Mouse (Mus musculus) intestine, postnatal 0 days (tissue): ENCODE data around the gene Galnt10. TPM values are rescaled to one million over a fixed set of nuclear protein-coding genes. Genes with fewer than 3 reads are reported as not detected.
A peak's percentile ranks its signal among the peaks of the same experiment; 100 is the strongest.

Experiments
- ATAC-seq: fragments of 200-750 bp; cut with Nextera tagmentation; 2 replicates; pipeline ENCODE4 v1.8.0; 2017; ENCODE audit warnings: mild to moderate bottlenecking, moderate TSS enrichment, moderate library complexity
- H3K27ac ChIP-seq: fragments of 300-500 bp; sonication (generic); 2 replicates; pipeline ENCODE4 v1.5.1; 2014; ENCODE audit warnings: mild to moderate bottlenecking, low read depth, low read length, moderate library complexity
- H3K27me3 ChIP-seq: fragments of 300-500 bp; sonication (generic); replicated peaks from 2 replicates; pipeline ENCODE4 v1.6.1; 2014; ENCODE audit warnings: low read length, mixed read lengths; ENCODE audit not compliant: control insufficient read depth, insufficient read depth
- H3K36me3 ChIP-seq: fragments of 300-500 bp; sonication (generic); 2 replicates; pipeline ENCODE4 v1.6.1; 2014; ENCODE audit warnings: mild to moderate bottlenecking, moderate library complexity; ENCODE audit not compliant: control insufficient read depth, insufficient read depth
- H3K4me1 ChIP-seq: fragments of 300-500 bp; sonication (generic); replicated peaks from 2 replicates; pipeline ENCODE4 v1.6.1; 2014; ENCODE audit warnings: antibody characterized with exemption, low read length, mixed read lengths; ENCODE audit not compliant: control insufficient read depth, insufficient read depth
- H3K4me2 ChIP-seq: fragments of 300-500 bp; sonication (generic); replicated peaks from 2 replicates; pipeline ENCODE4 v1.6.1; 2014; ENCODE audit warnings: low read depth, mild to moderate bottlenecking, moderate library complexity
- H3K4me3 ChIP-seq: fragments of 300-500 bp; sonication (generic); 2 replicates; pipeline ENCODE4 v1.5.1; 2014; ENCODE audit warnings: low read depth, low read length
- H3K9ac ChIP-seq: fragments of 300-500 bp; sonication (generic); 2 replicates; pipeline ENCODE4 v1.6.1; 2014; ENCODE audit warnings: mild to moderate bottlenecking, low read depth, low read length
- H3K9me3 ChIP-seq: fragments of 300-500 bp; sonication (generic); 2 replicates; pipeline ENCODE4 v1.6.1; 2016; ENCODE audit warnings: mixed run types; ENCODE audit not compliant: control insufficient read depth
- CTCF ChIP-seq: sonication (generic); IDR thresholded peaks from 2 replicates; pipeline ENCODE4 v1.5.1; 2016; ENCODE audit warnings: low read depth, mild to moderate bottlenecking, control low read depth, antibody characterized with exemption, moderate library complexity
- WGBS: fragments of 180-500 bp; shearing (Covaris S2); extraction: QIAGEN DNeasy Blood & Tissue Kit; methylation state at CpG from one replicate; pipeline ENCODE4 v1.1.7; 2014; 5-methylcytosine and 5-hydroxymethylcytosine counted together
- polyA plus RNA-seq: library from polyadenylated mRNA; unstranded; fragments of >200 nt; fragmentation: Nextera tagmentation; extraction: Ambion mirVana; gene quantifications from 2 replicates; pipeline ENCODE4 v1.2.1, GENCODE M21; 2015

Gene Galnt10
- polyA plus RNA-seq, 1 experiment from 2014 or later, result 22.5 TPM

DNA sequence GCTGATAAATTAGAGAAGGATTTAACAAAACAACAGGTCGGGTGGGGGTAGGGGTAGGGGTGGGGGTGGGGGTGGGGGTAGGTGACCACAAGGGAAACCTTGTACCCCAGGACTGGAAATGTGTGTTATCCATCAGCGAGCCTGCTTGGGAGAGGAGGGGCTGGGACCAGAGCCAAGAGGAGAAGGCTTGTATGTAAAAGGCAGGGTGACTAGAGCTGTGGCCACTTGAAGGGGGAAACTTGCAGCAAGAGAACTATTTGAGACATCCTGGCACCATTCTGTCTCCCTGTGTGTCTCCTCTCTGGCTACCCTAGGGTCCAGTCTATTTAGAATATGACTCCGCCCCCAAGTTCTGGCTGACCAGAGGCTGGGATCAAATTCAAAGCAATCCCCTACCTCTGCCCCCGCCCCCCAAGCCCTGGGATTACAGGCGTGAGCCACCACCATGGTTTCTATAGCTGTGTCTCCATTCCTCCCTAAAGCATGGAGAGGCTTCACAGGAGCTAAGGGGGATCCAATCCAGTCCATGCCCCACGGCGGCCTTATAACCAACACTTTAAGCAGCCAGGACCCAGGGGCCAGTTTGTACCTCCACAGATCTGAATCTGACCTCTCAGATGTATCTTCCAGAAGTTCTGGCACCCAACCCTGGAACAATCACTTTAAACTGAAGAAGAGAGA, 13.3 kb upstream of the Galnt10 start:
- H3K9me3 ChIP-seq, result no peaks in the 10 kb centered on the region
- TF ChIP-seq CTCF, result no peak
- no peaks in the 10 kb centered on the region for H3K27me3 ChIP-seq
- no peaks in the 10 kb centered on the region for H3K36me3 ChIP-seq
- H3K4me2 ChIP-seq, result no peak overlapping the region
- no peak for ATAC-seq
- H3K4me3 ChIP-seq, result no peak overlapping the region
- no peak overlapping the region for H3K27ac ChIP-seq
- 76% methylated on average over 7 of the region's 7 CpGs for WGBS
- H3K4me1 ChIP-seq, result no peaks in the 10 kb centered on the region
- H3K9ac ChIP-seq, result no peak overlapping the region

DNA sequence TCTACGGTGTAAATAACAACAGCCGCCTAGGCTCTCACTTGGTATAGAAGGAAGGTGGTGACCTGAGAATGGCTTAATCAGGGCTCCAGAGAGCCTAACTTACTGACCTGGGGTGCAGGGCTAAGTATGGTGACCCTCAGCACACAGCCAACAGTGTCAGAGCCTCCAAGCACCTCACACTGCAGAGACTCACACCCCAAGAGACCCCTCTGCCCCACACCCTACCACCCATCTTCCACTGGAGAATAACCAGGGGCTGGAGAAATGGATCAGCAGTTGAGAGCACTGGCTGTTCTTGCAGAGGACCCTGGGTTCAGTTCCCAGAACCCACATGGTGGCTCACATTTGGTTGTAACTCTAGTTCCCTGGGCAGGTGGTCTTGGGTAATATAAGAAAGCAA, 12.2 kb upstream of the Galnt10 start:
- no peaks in the 10 kb centered on the region for H3K9me3 ChIP-seq
- no peak for ATAC-seq
- H3K27me3 ChIP-seq, result no peaks in the 10 kb centered on the region
- TF ChIP-seq CTCF, result no peak
- no peak overlapping the region for H3K27ac ChIP-seq
- no peaks in the 10 kb centered on the region for H3K4me1 ChIP-seq
- H3K4me2 ChIP-seq, result no peak overlapping the region
- H3K36me3 ChIP-seq, result no peaks in the 10 kb centered on the region
- no peak overlapping the region for H3K9ac ChIP-seq
- H3K4me3 ChIP-seq, result no peak overlapping the region
- WGBS, result 100% methylated on average over 2 of the region's 2 CpGs

DNA sequence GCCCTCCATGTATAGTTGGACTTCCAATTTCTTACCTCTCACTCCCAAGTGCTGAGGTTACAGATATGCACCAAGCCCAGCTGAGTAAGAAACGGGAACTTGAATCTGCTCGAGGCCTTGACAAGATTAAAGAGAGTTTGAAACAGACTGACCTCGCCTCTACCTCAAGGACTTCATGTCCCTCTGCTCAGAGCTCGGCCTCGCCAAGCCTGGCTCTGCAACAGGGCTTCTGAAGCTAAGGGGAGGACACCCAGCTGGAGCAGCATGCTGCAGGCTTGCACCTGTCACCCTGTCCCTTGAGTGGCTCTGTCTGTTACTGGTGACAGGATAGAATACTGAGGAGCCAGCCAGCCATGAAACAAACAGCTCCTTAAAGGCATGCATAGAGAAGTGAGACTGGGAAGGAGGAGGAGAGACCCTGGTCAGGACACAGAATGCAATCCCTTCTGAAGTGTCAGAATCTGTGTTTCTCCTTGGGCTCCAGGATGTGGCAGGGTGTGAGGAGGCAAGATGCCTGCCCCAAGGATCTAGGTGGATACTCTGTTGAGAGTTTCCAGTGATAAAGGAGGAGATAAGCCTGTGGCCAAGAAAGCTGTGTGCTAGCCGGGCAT, 11.2 kb upstream of the Galnt10 start:
- H3K9me3 ChIP-seq, result no peaks in the 10 kb centered on the region
- H3K36me3 ChIP-seq, result no peaks in the 10 kb centered on the region
- no peak overlapping the region for H3K27ac ChIP-seq
- no peaks in the 10 kb centered on the region for H3K4me1 ChIP-seq
- ATAC-seq, result no peak
- H3K27me3 ChIP-seq, result no peaks in the 10 kb centered on the region
- no peak for TF ChIP-seq CTCF
- no peak overlapping the region for H3K4me3 ChIP-seq
- WGBS, result 67% methylated on average over 6 of the region's 6 CpGs
- H3K4me2 ChIP-seq, result no peak overlapping the region
- H3K9ac ChIP-seq, result no peak overlapping the region

DNA sequence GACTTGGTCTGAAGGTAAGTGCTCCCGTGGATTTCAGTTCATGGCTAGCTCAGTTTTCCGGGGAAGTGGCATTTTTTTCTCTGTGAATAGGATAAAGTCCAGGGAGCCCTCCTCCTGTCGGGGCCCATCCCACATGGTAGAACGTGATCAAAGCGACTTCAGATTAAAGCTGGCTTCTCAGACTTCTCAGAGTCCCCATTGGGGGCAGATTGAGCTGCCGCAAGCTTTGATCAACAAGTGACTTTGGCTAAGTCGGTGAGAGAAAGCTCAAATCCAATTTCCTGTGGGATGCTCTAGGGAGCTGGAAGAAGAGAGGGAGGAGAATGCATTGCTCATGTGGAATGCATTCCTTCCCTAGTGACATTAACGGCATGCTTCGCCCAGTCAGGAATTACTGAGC, 10.1 kb upstream of the Galnt10 start:
- ATAC-seq, result no peak
- H3K27me3 ChIP-seq, result no peaks in the 10 kb centered on the region
- no peak overlapping the region for H3K4me2 ChIP-seq
- 16% methylated on average over 9 of the region's 9 CpGs for WGBS
- H3K27ac ChIP-seq, result no peak overlapping the region
- no peaks in the 10 kb centered on the region for H3K9me3 ChIP-seq
- no peaks in the 10 kb centered on the region for H3K4me1 ChIP-seq
- TF ChIP-seq CTCF, result no peak
- no peak overlapping the region for H3K9ac ChIP-seq
- no peaks in the 10 kb centered on the region for H3K36me3 ChIP-seq
- H3K4me3 ChIP-seq, result no peak overlapping the region

DNA sequence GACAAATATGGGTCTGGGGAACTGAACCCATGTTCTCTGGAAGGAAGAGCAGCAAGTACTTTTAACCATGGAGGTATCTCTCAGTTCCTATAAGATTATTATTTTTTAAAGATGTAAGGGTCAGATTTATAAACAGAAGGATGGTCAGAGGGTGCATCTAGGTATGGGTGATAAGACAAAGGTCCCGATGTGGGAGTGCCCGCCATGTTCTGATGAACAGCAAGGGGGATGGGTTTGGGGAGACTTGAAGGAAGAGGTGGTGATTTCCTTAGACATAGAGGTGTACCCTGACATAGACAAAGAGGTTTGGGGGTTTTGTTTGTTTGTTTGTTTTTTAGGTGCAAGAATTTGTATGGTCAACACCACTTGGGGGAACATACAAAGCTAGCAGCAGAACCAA, 1.6 kb upstream of the Galnt10 start:
- Histone ChIP-seq H3K9ac (no peak overlapping the region), H3K9me3 (no peaks in the 10 kb centered on the region), H3K36me3 (no peaks in the 10 kb centered on the region), H3K4me3 (no peak overlapping the region), H3K4me2 (peak overlapping the region; percentile 93; the same call in 1 of the 2 replicates), H3K27me3 (no peaks in the 10 kb centered on the region), H3K4me1 (peaks cover 8% of the 10 kb centered on the region; the same call in 1 of the 2 replicates), H3K27ac (no peak overlapping the region)
- 59% methylated on average over 2 of the region's 2 CpGs for WGBS
- no peak for ATAC-seq
- no peak for TF ChIP-seq CTCF

DNA sequence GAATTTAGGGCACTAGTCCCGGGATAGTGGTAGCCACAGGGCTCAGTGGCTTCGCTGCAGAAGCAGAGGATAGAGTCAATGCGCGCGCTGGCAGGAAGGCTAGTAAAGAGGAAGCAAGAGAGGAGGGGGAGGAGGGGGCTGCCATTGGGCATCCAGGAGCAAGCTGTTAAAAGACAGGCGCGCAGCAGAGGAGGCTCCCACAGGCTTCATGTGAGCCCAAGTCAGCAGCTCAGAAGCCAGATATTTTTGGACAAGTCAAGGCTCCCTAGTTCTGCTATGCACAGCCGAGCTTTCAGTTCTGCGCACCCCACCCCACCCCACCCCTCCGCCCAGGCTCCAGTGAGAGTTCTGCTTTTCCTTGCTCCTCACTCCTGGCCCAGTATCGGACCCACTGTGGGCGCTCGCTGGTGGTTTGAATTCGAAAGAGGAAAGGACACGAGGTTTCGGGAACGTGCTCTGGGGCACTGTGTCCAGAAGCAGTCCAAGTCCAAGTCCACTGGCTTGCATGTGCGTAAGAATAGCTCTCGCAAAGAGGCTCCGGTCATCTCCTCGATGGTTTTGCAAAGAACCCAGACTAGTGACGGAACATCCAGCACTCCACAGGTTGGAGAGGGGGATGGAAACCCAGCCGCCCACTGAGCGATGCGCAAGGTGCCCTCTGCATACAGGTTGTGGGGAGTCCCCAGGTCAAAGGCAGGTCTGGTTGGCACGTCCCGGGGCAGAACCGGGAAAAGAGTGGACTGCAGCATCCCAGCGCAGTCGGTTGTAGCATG, 811 bp upstream of the Galnt10 start:
- no peaks in the 10 kb centered on the region for H3K9me3 ChIP-seq
- peaks cover 8% of the 10 kb centered on the region; the same call in 1 of the 2 replicates for H3K4me1 ChIP-seq
- H3K27me3 ChIP-seq, result no peaks in the 10 kb centered on the region
- H3K9ac ChIP-seq, result peak overlapping the region; percentile 84
- ATAC-seq, result peak; percentile 46
- peak overlapping the region; percentile 93 for H3K4me2 ChIP-seq
- no peaks in the 10 kb centered on the region for H3K36me3 ChIP-seq
- WGBS, result under 1% methylated on average over 30 of the region's 30 CpGs
- no peak for TF ChIP-seq CTCF
- peak overlapping the region; percentile 81 for H3K4me3 ChIP-seq
- H3K27ac ChIP-seq, result peak overlapping the region; percentile 64; the same call in 1 of the 2 replicates
